Mouse (Mus musculus): ENCODE results near the gene Dmrtc1c2. TPM values are rescaled to one million over a fixed set of nuclear protein-coding genes. Genes with fewer than 3 reads are reported as not detected.

Dmrtc1c2 gene
- not detected for polyA plus RNA-seq (2014; fragmentation: Illumina TruSeq; extraction: RNeasy Lipid Tissue Mini Kit (QIAGEN cat#74804); ENCODE audit: low read depth, low replicate concordance)

GRCm38 (mm10) chrX:102854516-102854915, at the start of gene Dmrtc1c2:
Dmrtc1c2 (minus strand) TSS chrX:102854616.

DNA sequence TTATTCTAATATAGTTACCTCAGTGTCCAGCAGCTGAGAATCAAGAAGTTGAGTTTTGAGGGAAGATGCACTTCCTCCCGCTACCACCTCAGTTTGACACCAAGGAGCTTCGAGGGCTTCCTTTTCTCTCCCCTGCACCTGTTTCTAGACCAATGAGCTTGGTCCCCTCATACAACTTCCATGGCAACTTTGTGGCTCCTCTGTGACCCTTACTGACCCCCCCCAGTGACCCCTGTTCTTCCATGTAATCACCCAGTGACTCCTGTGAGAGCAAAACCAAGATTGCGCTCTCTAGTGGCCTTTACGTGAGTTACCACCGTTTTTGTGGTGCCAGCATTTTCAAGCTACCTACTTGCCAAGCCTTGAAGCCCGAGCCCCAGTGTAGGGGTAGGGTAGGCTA, 13.5 kb upstream of the Dmrtc1c2 start, which contains the start of gene 1700031F05Rik:
TSS of gene 1700031F05Rik (minus strand) at position 101 of the 400 bp plus-strand sequence.

GRCm38 (mm10) chrX:102802663-102803062, 51.8 kb downstream of the Dmrtc1c2 start, which contains the start of gene Dmrtc1c1:
Dmrtc1c1 (plus strand) TSS chrX:102802963.

Other genes with a start within 250 kb of the Dmrtc1c2 start
- gene Phka1, start 210.4 kb downstream of the Dmrtc1c2 start, polyA plus RNA-seq (2014; fragmentation: Illumina TruSeq; extraction: RNeasy Lipid Tissue Mini Kit (QIAGEN cat#74804); ENCODE audit: low read depth, low replicate concordance): 19.8 TPM
- not detected for gene Gm3880, start 167.6 kb downstream of the Dmrtc1c2 start, polyA plus RNA-seq (2014; fragmentation: Illumina TruSeq; extraction: RNeasy Lipid Tissue Mini Kit (QIAGEN cat#74804); ENCODE audit: low read depth, low replicate concordance)
- gene Gm9112, start 147.0 kb downstream of the Dmrtc1c2 start, polyA plus RNA-seq (2014; fragmentation: Illumina TruSeq; extraction: RNeasy Lipid Tissue Mini Kit (QIAGEN cat#74804); ENCODE audit: low read depth, low replicate concordance): not detected
- gene Dmrtc1b, start 146.8 kb downstream of the Dmrtc1c2 start, polyA plus RNA-seq (2014; fragmentation: Illumina TruSeq; extraction: RNeasy Lipid Tissue Mini Kit (QIAGEN cat#74804); ENCODE audit: low read depth, low replicate concordance): not detected
- gene Dmrtc1c1, start 51.7 kb downstream of the Dmrtc1c2 start, polyA plus RNA-seq (2014; fragmentation: Illumina TruSeq; extraction: RNeasy Lipid Tissue Mini Kit (QIAGEN cat#74804); ENCODE audit: low read depth, low replicate concordance): not detected
- not detected for gene 1700031F05Rik, start 13.4 kb upstream of the Dmrtc1c2 start, polyA plus RNA-seq (2014; fragmentation: Illumina TruSeq; extraction: RNeasy Lipid Tissue Mini Kit (QIAGEN cat#74804); ENCODE audit: low read depth, low replicate concordance)
- not detected for gene Dmrtc1a, start 54.1 kb upstream of the Dmrtc1c2 start, polyA plus RNA-seq (2014; fragmentation: Illumina TruSeq; extraction: RNeasy Lipid Tissue Mini Kit (QIAGEN cat#74804); ENCODE audit: low read depth, low replicate concordance)
- gene 1700011M02Rik, start 54.3 kb upstream of the Dmrtc1c2 start, polyA plus RNA-seq (2014; fragmentation: Illumina TruSeq; extraction: RNeasy Lipid Tissue Mini Kit (QIAGEN cat#74804); ENCODE audit: low read depth, low replicate concordance): not detected
- gene 1700018G05Rik, start 73.8 kb upstream of the Dmrtc1c2 start, polyA plus RNA-seq (2014; fragmentation: Illumina TruSeq; extraction: RNeasy Lipid Tissue Mini Kit (QIAGEN cat#74804); ENCODE audit: low read depth, low replicate concordance): not detected

Data from heart, adult 10 weeks (tissue).